Mouse (Mus musculus) layer of hippocampus, adult 2 months (tissue): ENCODE measurements around the gene Ryk. TPM values are rescaled to one million over a fixed set of nuclear protein-coding genes. Genes with fewer than 3 reads are reported as not detected.

Experiments used
- DNase-seq, 2 experiments: peaks; one replicate each; pipeline ENCODE4 v3.0.0; 2022; ENCODE audit warnings: low spot score in 2 of 2
- H3K27ac ChIP-seq: fragments of 200-600 bp; 2 replicates; pipeline ENCODE4 v1.8.1; 2022
- H3K4me3 ChIP-seq: fragments of 200-600 bp; 2 replicates; pipeline ENCODE4 v1.8.1; 2022; ENCODE audit warnings: mild to moderate bottlenecking
- CTCF ChIP-seq: fragments of 200-600 bp; conservative IDR thresholded peaks from 2 replicates; pipeline ENCODE4 v1.8.1; 2022; ENCODE audit warnings: antibody characterized with exemption, mild to moderate bottlenecking, moderate library complexity
- long read RNA-seq, 2 experiments: library from polyadenylated mRNA; stranded (forward); transcript quantifications; one replicate each; pipeline ENCODE4 v2.0.0; 2021; ENCODE audit warnings: borderline mapping rate in 2 of 2
- total RNA-seq, 2 experiments: library from RNA; stranded (reverse); gene quantifications; 2 replicates each; pipeline ENCODE4 v1.2.3; 2021

Ryk gene
- total RNA-seq = 10 to 100 TPM; 44.5 to 46.3 TPM
- long read RNA-seq, experiment 1, transcript Ryk-201 (15 exons, 2,852 nt) = major isoform, 13 of 37 reads
- long read RNA-seq, experiment 1, transcript Ryk-203 (15 exons, 2,505 nt) = minor isoform, 12 of 37 reads
- long read RNA-seq, experiment 1, partial matches to known transcripts = 7 of 37 reads
- long read RNA-seq, experiment 1, other reads (novel, unspliced or antisense) = 3 of 37 reads
- long read RNA-seq, experiment 2, transcript Ryk-203 (15 exons, 2,505 nt) = major isoform, 16 of 42 reads
- long read RNA-seq, experiment 2, transcript Ryk-201 (15 exons, 2,852 nt) = major isoform, 16 of 42 reads
- long read RNA-seq, experiment 2, partial matches to known transcripts = 3 of 42 reads
- long read RNA-seq, experiment 2, other reads (novel, unspliced or antisense) = 7 of 42 reads

DNA sequence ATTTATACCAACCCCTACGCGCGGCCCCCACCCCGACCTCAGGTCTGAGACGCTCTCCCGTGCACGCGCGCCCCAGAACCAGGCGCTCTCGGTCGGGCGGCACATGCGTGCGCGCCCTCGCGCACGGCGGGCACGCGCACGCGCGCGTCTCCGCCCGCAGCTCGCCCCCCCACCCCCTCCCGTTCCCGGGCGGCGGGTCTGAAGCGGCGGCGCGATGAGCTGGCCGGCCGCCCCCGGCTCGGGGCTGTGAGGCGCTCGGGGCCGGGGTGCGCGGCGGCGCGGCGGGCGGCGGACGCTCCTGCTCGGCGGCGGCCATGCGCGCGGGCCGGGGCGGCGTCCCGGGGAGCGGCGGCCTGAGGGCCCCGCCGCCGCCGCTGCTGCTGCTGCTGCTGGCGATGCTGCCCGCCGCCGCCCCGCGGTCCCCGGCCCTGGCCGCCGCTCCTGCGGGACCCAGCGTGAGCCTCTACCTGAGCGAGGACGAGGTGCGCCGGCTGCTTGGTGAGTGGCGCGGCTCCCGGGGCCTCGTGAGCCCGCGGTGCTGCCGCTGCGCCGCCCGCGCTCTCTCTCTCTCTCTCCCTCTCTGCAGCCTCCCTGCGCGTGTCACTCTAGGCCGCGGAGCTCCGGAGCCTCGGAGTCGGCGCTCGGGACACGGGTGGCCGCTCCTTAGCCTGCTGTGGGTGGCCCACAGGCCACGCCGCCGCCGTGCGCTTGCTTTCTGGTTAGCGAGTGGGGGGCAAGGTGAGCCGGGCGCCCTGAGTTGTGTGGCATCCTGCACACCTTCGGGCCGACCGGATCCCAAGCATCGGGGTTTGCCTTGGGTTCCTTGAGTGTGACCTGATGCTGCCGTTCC is at the start of gene Ryk:
TSS of gene Ryk (plus strand) at position 176 of the 850 bp plus-strand sequence.
- peak; percentile 54 to 76 for DNase-seq
- Histone ChIP-seq H3K4me3 (peak within 1 kb of the TSS; percentile 75), H3K27ac (peak within 1 kb of the TSS; percentile 94)
- TF ChIP-seq CTCF = no peak

DNA sequence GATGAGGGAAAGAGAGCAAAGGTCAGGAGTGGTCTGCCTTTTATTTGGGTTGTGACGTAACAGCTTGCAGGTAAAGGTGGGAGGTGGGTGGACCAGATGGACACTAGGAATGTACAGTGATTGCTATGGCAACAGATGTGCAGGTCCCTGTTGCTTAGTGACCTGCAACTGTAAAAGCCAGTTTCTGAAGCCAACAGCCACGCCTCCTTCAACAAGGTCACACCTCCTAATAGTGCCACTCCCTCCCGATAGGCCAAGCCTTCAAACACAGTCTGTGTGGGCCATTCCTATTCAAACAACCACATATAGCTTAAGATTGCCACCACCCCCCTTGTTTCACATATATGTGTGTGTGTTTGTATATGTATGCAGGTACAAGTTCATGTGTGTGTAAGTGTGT is 45.2 kb upstream of the Ryk start:
- TF ChIP-seq CTCF = no peak
- DNase-seq = no peak
- no peak overlapping the region for H3K27ac ChIP-seq
- no peak overlapping the region for H3K4me3 ChIP-seq

DNA sequence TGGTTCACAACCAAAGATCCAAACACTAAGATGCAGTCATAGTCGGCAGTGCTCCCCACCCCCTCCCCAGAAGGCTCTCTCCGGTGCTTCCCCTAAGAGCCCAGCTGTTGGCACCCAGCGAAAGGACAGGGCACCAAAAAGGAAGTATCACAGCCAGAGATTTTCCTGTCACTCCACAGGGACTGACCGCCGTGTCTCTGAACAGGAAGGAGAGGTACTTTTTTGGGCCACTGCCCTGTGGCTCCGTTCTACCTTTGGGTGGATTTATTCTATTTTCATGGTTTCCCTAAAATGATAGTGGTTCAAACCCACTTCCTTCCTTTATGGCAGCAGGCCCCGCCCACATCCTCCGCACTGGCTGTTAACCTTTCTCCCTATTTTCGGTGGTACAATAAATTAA is 42.9 kb upstream of the Ryk start:
- H3K4me3 ChIP-seq = no peak overlapping the region
- no peak for TF ChIP-seq CTCF
- no peak for DNase-seq
- H3K27ac ChIP-seq = no peak overlapping the region

- no peak for TF ChIP-seq CTCF
- DNase-seq = no peak
- Histone ChIP-seq H3K4me3 (no peak overlapping the region), H3K27ac (peak overlapping the region; percentile 73; the same call in 1 of the 2 replicates)
Observed at GRCm38 (mm10) chr9:102792836-102793235, 41.9 kb upstream of the Ryk start.

DNA sequence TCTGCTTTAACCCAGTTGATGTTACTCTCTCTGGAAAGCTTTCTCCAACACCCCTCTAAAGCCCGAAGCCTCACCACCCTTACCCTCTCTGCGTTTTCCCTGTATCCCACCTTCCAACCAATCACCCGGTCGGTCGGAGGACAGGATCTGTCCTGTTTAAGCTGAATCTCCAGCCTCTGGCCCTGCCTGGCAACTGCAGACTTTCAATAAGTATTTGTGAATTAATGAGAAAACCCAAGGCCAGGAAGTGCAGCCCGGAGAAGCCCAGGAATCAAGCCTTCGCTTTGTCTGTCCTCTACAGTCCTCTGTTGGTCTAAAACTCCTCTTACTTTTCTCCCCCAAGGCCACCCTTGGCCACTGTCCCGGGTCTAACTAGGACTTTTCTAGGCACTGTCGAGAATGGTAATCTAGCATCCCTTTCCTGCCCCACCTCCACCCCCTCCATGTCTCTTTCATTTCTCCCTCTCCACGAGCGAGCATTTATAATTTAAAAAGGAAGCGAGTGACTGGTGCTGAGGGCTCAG is 41.4 kb upstream of the Ryk start:
- Histone ChIP-seq H3K4me3 (no peak overlapping the region), H3K27ac (peak overlapping the region; percentile 73; the same call in 1 of the 2 replicates)
- no peak for DNase-seq
- no peak for TF ChIP-seq CTCF

DNA sequence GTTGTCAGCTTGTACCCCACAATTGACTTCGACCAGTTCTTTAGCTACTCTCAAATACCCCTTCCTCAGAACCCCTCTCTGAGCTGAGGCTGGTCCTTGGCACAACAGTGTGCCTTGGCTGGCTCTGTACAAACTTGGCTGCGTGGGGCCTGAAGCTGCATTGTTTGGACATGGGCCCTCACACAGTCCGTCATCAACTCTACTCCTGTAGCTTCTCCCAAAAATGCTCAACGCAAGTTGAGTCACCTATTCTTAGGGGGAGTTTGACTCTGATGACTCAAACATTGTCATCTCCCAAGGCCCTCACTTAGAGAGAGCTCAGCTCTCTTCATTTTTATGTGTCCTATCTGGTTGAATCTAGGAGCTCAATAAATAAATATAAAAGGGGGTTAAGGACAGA is 36.3 kb upstream of the Ryk start:
- no peak overlapping the region for H3K4me3 ChIP-seq
- no peak for TF ChIP-seq CTCF
- no peak overlapping the region for H3K27ac ChIP-seq
- DNase-seq = no peak

DNA sequence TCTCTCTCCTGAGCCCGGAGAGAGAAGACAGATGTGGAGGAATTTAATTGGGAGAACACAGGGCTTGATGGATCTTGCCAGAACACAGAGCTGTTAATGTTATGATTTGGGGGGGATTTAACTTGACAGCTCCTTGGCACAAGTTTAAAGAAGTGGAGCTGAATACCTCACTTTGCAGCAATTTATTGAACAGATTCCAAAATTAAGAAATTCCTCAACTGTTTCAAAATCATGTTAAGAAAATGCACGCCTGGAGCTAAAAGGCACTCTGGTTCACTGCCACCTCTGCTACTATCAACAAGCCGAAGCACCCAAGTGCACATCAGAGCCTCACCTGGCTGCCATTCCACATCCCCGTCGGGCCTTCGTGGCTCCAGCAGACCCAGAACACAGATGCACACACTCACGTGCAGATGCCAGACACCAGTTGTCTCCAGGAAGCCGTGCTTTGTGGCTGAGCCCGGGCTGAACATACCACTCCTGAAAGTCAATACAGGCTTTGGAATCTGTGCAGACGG is 28.6 kb upstream of the Ryk start:
- H3K4me3 ChIP-seq = no peak overlapping the region
- no peak for TF ChIP-seq CTCF
- peak in 1 of 2 experiments; percentile 18 for DNase-seq
- no peak overlapping the region for H3K27ac ChIP-seq

GRCm38 (mm10) chr9:102811192-102811591 is 23.5 kb upstream of the Ryk start:
- no peak for DNase-seq
- H3K4me3 ChIP-seq = no peak overlapping the region
- TF ChIP-seq CTCF = no peak
- no peak overlapping the region for H3K27ac ChIP-seq

- no peak for TF ChIP-seq CTCF
- DNase-seq = no peak
- no peak overlapping the region for H3K4me3 ChIP-seq
- H3K27ac ChIP-seq = peak overlapping the region; percentile 33
Observed at GRCm38 (mm10) chr9:102818228-102818627, 16.5 kb upstream of the Ryk start.

DNA sequence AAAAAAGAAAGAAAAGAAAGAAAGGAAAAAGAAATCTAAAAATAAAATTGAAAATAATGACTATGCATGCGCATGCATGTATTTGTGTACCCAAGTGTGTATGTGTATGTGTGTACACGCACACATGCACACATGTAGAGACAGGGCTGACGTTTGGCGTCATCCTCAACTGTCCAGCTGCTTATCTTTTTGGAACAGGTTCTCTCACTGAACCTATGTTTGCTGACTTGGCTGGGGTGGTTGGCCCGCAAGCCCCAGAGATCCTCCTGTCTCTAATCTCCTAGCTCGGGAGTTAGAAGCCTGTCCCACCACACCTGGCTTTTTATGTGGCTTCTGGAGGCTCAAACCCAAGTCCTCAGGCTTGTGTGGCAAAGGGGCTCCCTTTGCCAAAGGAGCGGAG is 6.1 kb upstream of the Ryk start:
- H3K4me3 ChIP-seq = no peak overlapping the region
- TF ChIP-seq CTCF = no peak
- H3K27ac ChIP-seq = no peak overlapping the region
- DNase-seq = no peak

DNA sequence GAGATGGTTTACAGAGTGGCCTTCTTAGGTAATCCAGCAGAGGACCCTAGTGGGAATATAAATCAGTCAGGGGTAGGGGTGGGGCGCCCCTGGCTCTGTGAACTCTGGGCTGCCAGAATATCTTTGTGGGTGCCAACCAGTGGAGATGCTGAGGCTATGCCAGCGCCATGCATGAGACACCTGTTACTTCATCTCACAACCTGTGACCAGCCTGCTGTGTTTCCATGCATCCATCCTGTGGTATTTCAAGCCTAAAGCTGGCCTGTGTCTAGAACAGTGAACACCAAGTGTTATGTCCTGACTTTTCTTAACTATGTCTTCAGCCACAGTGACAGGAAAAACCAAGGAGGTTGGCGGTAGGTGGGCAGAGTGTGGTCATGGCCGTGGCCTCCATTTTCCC is 3.2 kb upstream of the Ryk start:
- TF ChIP-seq CTCF = no peak
- H3K27ac ChIP-seq = no peak overlapping the region
- no peak overlapping the region for H3K4me3 ChIP-seq
- no peak for DNase-seq

GRCm38 (mm10) chr9:102834414-102834741 is 339 bp upstream of the Ryk start:
- peak overlapping the region; percentile 75 for H3K4me3 ChIP-seq
- TF ChIP-seq CTCF = no peak
- no peak for DNase-seq
- peak overlapping the region; percentile 93 for H3K27ac ChIP-seq

DNA sequence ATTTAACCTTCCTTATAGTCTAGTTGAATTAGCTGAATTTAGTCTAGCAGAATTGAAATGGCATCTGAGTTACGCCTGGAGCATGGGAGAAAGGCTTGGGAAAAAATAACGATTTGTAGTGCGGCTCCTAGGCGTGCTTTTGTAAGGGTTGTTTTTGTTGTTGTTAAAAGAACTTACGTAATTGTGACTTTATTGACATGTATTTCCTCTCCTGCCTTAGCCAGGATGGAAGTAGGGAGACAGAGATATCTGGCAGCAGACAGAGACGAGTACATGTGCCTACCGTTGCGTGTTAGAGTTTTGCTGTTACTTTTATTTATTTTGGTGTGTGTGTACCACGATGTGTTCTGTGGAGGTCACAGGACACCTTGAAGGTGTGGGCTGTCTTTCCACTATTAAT is 1.6 kb downstream of the Ryk start:
- no peak for TF ChIP-seq CTCF
- Histone ChIP-seq H3K4me3 (peak overlapping the region; percentile 68), H3K27ac (peak overlapping the region; percentile 94)
- DNase-seq = no peak
